ENCODE assay signal across 8 mouse cellular contexts in the genomic region with DNA sequence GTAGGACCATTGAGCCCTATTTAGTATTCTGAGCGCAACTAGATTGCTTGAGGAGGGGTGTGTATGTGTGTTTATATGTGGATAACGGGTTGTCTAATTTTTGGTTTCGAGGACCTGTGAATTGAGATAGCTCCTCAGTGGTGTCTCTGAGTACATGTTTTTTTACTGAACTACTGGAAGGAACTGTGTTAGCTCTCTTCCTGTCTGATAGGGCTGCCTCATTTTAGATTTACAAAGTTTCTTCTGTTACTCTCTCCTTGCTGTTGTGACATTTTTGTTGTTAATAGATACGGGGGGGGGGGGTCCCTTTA. TPM values are rescaled to one million over a fixed set of nuclear protein-coding genes. Genes with fewer than 3 reads are reported as not detected.
DNase-seq lines count a peak whose midpoint lies in the region; ATAC-seq and TF ChIP-seq lines count a peak whose summit lies in the region.

No protein-coding gene starts in this region.

- 52% methylated on average over 4 of the region's 4 CpGs for WGBS in limb, embryonic 14.5 days
- 64% methylated on average over 4 of the region's 4 CpGs for WGBS in stomach, embryonic 16.5 days

- no peaks in the 10 kb centered on the region for H3K27me3 ChIP-seq in megakaryocyte, embryonic 14.5 days (replicated peaks)
- no peaks in the 10 kb centered on the region for H3K27me3 ChIP-seq in limb, embryonic 14.5 days (ENCODE audit: control insufficient read depth, insufficient read depth, low read length)
- H3K27me3 ChIP-seq in stomach, embryonic 16.5 days (ENCODE audit: control insufficient read depth, insufficient read depth, low read length): no peaks in the 10 kb centered on the region; the same call in 1 of the 2 replicates

- TF ChIP-seq POLR2A in limb, embryonic 14.5 days (IDR thresholded peaks at IDR 0.05; ENCODE audit: borderline replicate concordance, extremely low read depth, insufficient read depth, insufficient read length): no peak

- no peak overlapping the region for H3K27ac ChIP-seq in limb, embryonic 14.5 days (replicated peaks; ENCODE audit: low read depth, low read length)
- H3K27ac ChIP-seq in stomach, embryonic 16.5 days (ENCODE audit: low read length): no peak overlapping the region

- no peak for ATAC-seq in megakaryocyte, adult 5-6 weeks (ENCODE audit: poor library complexity, severe bottlenecking)
- ATAC-seq in erythroblast, adult 5-6 weeks (replicated peaks; ENCODE audit: low FRiP score, poor library complexity, severe bottlenecking): peak; percentile 80
- no peak for ATAC-seq in limb, embryonic 14.5 days (ENCODE audit: low FRiP score, low read depth)
- ATAC-seq in stomach, embryonic 16.5 days (ENCODE audit: insufficient read depth, low FRiP score): no peak

- peaks cover 31% of the 10 kb centered on the region for H3K4me1 ChIP-seq in megakaryocyte, embryonic 14.5 days
- peaks cover 11% of the 10 kb centered on the region for H3K4me1 ChIP-seq in limb, embryonic 14.5 days (ENCODE audit: control insufficient read depth, insufficient read depth, low read length)
- H3K4me1 ChIP-seq in stomach, embryonic 16.5 days (ENCODE audit: control insufficient read depth, insufficient read depth, low read length): peaks cover 8% of the 10 kb centered on the region

- peak overlapping the region; percentile 95 for H3K9ac ChIP-seq in limb, embryonic 14.5 days (ENCODE audit: low read depth, low read length, severe bottlenecking)
- peak overlapping the region; percentile 98 for H3K9ac ChIP-seq in stomach, embryonic 16.5 days (ENCODE audit: low read length)

- DNase-seq in limb, embryonic 14.5 days (ENCODE audit: low spot score): no peak
- no peak for DNase-seq in lung, postnatal 25 days (ENCODE audit: low spot score)
- no peak for DNase-seq in Muller cell, postnatal 12 days (ENCODE audit: inconsistent ontology term)
- no peak for DNase-seq in gastrocnemius, postnatal 10 days

- H3K36me3 ChIP-seq in megakaryocyte, embryonic 14.5 days (replicated peaks; ENCODE audit: low read length): peaks cover 42% of the 10 kb centered on the region
- H3K36me3 ChIP-seq in limb, embryonic 14.5 days (ENCODE audit: control insufficient read depth, insufficient read depth, low read length): peaks cover 29% of the 10 kb centered on the region
- no peaks in the 10 kb centered on the region; the same call in 1 of the 2 replicates for H3K36me3 ChIP-seq in stomach, embryonic 16.5 days (ENCODE audit: control insufficient read depth, insufficient read depth, low read length)

- H3K4me3 ChIP-seq in megakaryocyte, embryonic 14.5 days (replicated peaks): peak overlapping the region; percentile 94
- peak overlapping the region; percentile 76 for H3K4me3 ChIP-seq in limb, embryonic 14.5 days (replicated peaks; ENCODE audit: low read length)
- H3K4me3 ChIP-seq in stomach, embryonic 16.5 days (replicated peaks; ENCODE audit: low read length): peak overlapping the region; percentile 81

- H3K4me2 ChIP-seq in limb, embryonic 14.5 days (replicated peaks; ENCODE audit: low read depth, low read length, severe bottlenecking): peak overlapping the region; percentile 71
- H3K4me2 ChIP-seq in stomach, embryonic 16.5 days (ENCODE audit: low read depth, low read length): peak overlapping the region; percentile 90

- H3K9me3 ChIP-seq in megakaryocyte, embryonic 14.5 days: no peaks in the 10 kb centered on the region
- H3K9me3 ChIP-seq in limb, embryonic 14.5 days (ENCODE audit: control insufficient read depth, low read length): no peaks in the 10 kb centered on the region
- H3K9me3 ChIP-seq in stomach, embryonic 16.5 days (replicated peaks; ENCODE audit: control insufficient read depth, low read length): no peaks in the 10 kb centered on the region

RNA-seq across cellular contexts. Expression of gene Mff, which starts 1.1 kb away (rescaled TPM):
- 380 and 485 TPM in 2 replicates for polyA plus RNA-seq in megakaryocyte, embryonic 14.5 days (2012; ENCODE audit: insufficient read depth, low replicate concordance)
- total RNA-seq in megakaryocyte, adult 5-6 weeks (2015): 131 and 148 TPM in 2 replicates
- total RNA-seq in megakaryocyte, adult 5-6 weeks (2017): 83.4 and 116 TPM in 2 replicates
- total RNA-seq in erythroblast, adult 5-6 weeks (2015; ENCODE audit: low replicate concordance): 270 and 279 TPM in 2 replicates
- total RNA-seq in erythroblast, adult 5-6 weeks (2017; ENCODE audit: low replicate concordance): 328 and 353 TPM in 2 replicates
- polyA plus RNA-seq in limb, embryonic 14.5 days (2012; rRNA removed): 150 and 176 TPM in 2 replicates
- 223 and 224 TPM in 2 replicates for polyA plus RNA-seq in limb, embryonic 14.5 days (2014; fragmentation: Nextera tagmentation; extraction: Ambion mirVana)
- 170 and 177 TPM in 2 replicates for polyA plus RNA-seq in stomach, embryonic 16.5 days (2015; fragmentation: Nextera tagmentation; extraction: Ambion mirVana)
- total RNA-seq in gastrocnemius, postnatal 10 days (2021): 100 to 1,000 TPM; 128 to 136 TPM

RNA-seq across cellular contexts. Expression of gene Tm4sf20, which starts 42.4 kb away (rescaled TPM):
- polyA plus RNA-seq in megakaryocyte, embryonic 14.5 days (2012; ENCODE audit: insufficient read depth, low replicate concordance): not detected in 2 replicates
- not detected in 2 replicates for total RNA-seq in megakaryocyte, adult 5-6 weeks (2015)
- total RNA-seq in megakaryocyte, adult 5-6 weeks (2017): not detected in 2 replicates
- total RNA-seq in erythroblast, adult 5-6 weeks (2015; ENCODE audit: low replicate concordance): not detected in 2 replicates
- total RNA-seq in erythroblast, adult 5-6 weeks (2017; ENCODE audit: low replicate concordance): not detected in 2 replicates
- not detected in 2 replicates for polyA plus RNA-seq in limb, embryonic 14.5 days (2012; rRNA removed)
- not detected in 2 replicates for polyA plus RNA-seq in limb, embryonic 14.5 days (2014; fragmentation: Nextera tagmentation; extraction: Ambion mirVana)
- 19.1 and 21.3 TPM in 2 replicates for polyA plus RNA-seq in stomach, embryonic 16.5 days (2015; fragmentation: Nextera tagmentation; extraction: Ambion mirVana)
- total RNA-seq in gastrocnemius, postnatal 10 days (2021): not detected

RNA-seq across cellular contexts. Expression of gene Gm47791, which starts 45.2 kb away (rescaled TPM):
- not detected in 2 replicates for polyA plus RNA-seq in megakaryocyte, embryonic 14.5 days (2012; ENCODE audit: insufficient read depth, low replicate concordance)
- not detected in 2 replicates for total RNA-seq in megakaryocyte, adult 5-6 weeks (2015)
- not detected in 2 replicates for total RNA-seq in megakaryocyte, adult 5-6 weeks (2017)
- not detected in 2 replicates for total RNA-seq in erythroblast, adult 5-6 weeks (2015; ENCODE audit: low replicate concordance)
- not detected in 2 replicates for total RNA-seq in erythroblast, adult 5-6 weeks (2017; ENCODE audit: low replicate concordance)
- not detected in 2 replicates for polyA plus RNA-seq in limb, embryonic 14.5 days (2012; rRNA removed)
- not detected in 2 replicates for polyA plus RNA-seq in limb, embryonic 14.5 days (2014; fragmentation: Nextera tagmentation; extraction: Ambion mirVana)
- not detected in 2 replicates for polyA plus RNA-seq in stomach, embryonic 16.5 days (2015; fragmentation: Nextera tagmentation; extraction: Ambion mirVana)
- total RNA-seq in gastrocnemius, postnatal 10 days (2021): not detected
